Mouse (Mus musculus): ENCODE results near the gene Prex1. TPM values are rescaled to one million over a fixed set of nuclear protein-coding genes. Genes with fewer than 3 reads are reported as not detected.

Gene Prex1
- total and polyA plus RNA-seq, 3 experiments: 5.5 to 19.5 (median 18.5) TPM

- Histone ChIP-seq H3K4me2 (ENCODE audit: insufficient read depth, low read depth, poor library complexity, severe bottlenecking) (no peak overlapping the region), H3K9ac (ENCODE audit: insufficient read depth, low read depth) (no peak overlapping the region), H3K4me1 (ENCODE audit: control insufficient read depth in 1 of 2, insufficient read depth in 2 of 2) (peaks cover 7 to 41% of the 10 kb centered on the region in 2 experiments), H3K79me2 (replicated peaks; ENCODE audit: control insufficient read depth, extremely low read depth, insufficient read depth, poor library complexity, severe bottlenecking) (no peaks in the 10 kb centered on the region), H3K36me3 (replicated peaks in 1 of 2; ENCODE audit: control insufficient read depth in 1 of 2, insufficient read depth in 1 of 2, low read length in 1 of 2) (peaks cover 0 to 66% of the 10 kb centered on the region in 2 experiments), H3K27ac (ENCODE audit: insufficient read depth, low read depth) (no peak overlapping the region), H3K9me3 (replicated peaks; ENCODE audit: low read length) (peaks cover 8% of the 10 kb centered on the region), H3K27me3 (replicated peaks) (no peaks in the 10 kb centered on the region), H3K4me3 (replicated peaks in 1 of 3; ENCODE audit: low read depth in 2 of 3, low read length in 2 of 3, poor library complexity in 1 of 3) (no peak overlapping the region)
- no peak for DNase-seq (ENCODE audit: extremely low read depth)
- TF ChIP-seq ZMIZ1 (IDR thresholded peaks at IDR 0.05; ENCODE audit: low read depth, low read length) (no peak), MAZ (IDR thresholded peaks at IDR 0.05; ENCODE audit: low read depth, low read length) (no peak)
- dilution Hi-C loops (cut with MboI; ENCODE audit: extremely low pct_ligation_motif_present, extremely low pct_unique_long_range_greater_than_20kb, low sequenced_read_pairs): no loop called here
- in situ Hi-C loops (cut with MboI; ENCODE audit: low pct_ligation_motif_present, low pct_unique_long_range_greater_than_20kb, low sequenced_read_pairs): no loop called here
These were observed 19.0 kb downstream of the Prex1 start for GRCm38 (mm10) chr2:166694616-166695015.

DNA sequence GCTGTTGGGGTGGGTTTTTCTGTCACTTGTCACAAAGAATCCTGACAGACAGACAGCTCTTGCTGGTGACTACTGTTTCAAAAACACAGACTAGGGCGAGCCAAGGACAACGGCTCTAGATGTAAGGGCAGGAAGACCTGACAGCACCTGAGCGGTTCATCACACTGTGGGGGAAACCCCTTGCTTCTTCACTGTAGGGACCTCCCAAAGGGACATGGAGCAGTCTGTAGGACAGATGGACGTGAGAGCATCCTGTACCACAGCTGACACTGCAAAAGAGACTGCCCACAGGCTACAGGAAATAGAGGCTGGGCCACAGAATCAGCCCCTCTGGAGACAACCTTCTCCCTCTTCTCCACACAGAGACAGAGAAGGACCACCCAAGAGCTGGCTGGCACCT is 20.2 kb downstream of the Prex1 start:
- no peak for TF ChIP-seq ELF1 (IDR thresholded peaks at IDR 0.05; ENCODE audit: low read depth, low read length)
- no peak for TF ChIP-seq POLR2AphosphoS2 (IDR thresholded peaks at IDR 0.05; ENCODE audit: low read depth, low read length)
- 0 out of 2 replicates have a peak, but pooled peaks have one; percentile 11 for TF ChIP-seq ETS1 (conservative IDR thresholded peaks at IDR 0.05; ENCODE audit: low read depth, low read length)
- no peak for TF ChIP-seq PAX5 (IDR thresholded peaks at IDR 0.05; ENCODE audit: low read length)
- no peaks in the 10 kb centered on the region for H3K79me2 ChIP-seq (replicated peaks; ENCODE audit: control insufficient read depth, extremely low read depth, insufficient read depth, poor library complexity, severe bottlenecking)
- peaks cover 0 to 66% of the 10 kb centered on the region in 2 experiments for H3K36me3 ChIP-seq (replicated peaks in 1 of 2; ENCODE audit: control insufficient read depth in 1 of 2, insufficient read depth in 1 of 2, low read length in 1 of 2)
- peaks cover 4 to 33% of the 10 kb centered on the region in 2 experiments for H3K4me1 ChIP-seq (ENCODE audit: control insufficient read depth in 1 of 2, insufficient read depth in 2 of 2)
- no peak for DNase-seq (ENCODE audit: extremely low read depth)
- in situ Hi-C loops (cut with MboI; ENCODE audit: low pct_ligation_motif_present, low pct_unique_long_range_greater_than_20kb, low sequenced_read_pairs) (no loop called here), dilution Hi-C loops (cut with MboI; ENCODE audit: extremely low pct_ligation_motif_present, extremely low pct_unique_long_range_greater_than_20kb, low sequenced_read_pairs) (no loop called here)
- no peaks in the 10 kb centered on the region for H3K27me3 ChIP-seq (replicated peaks)
- H3K9me3 ChIP-seq (replicated peaks; ENCODE audit: low read length): peaks cover 8% of the 10 kb centered on the region
- no peak overlapping the region for H3K4me3 ChIP-seq (replicated peaks in 1 of 3; ENCODE audit: low read depth in 2 of 3, low read length in 2 of 3, poor library complexity in 1 of 3)
- H3K4me2 ChIP-seq (ENCODE audit: insufficient read depth, low read depth, poor library complexity, severe bottlenecking): no peak overlapping the region
- H3K27ac ChIP-seq (ENCODE audit: insufficient read depth, low read depth): no peak overlapping the region
- H3K9ac ChIP-seq (ENCODE audit: insufficient read depth, low read depth): no peak overlapping the region

DNA sequence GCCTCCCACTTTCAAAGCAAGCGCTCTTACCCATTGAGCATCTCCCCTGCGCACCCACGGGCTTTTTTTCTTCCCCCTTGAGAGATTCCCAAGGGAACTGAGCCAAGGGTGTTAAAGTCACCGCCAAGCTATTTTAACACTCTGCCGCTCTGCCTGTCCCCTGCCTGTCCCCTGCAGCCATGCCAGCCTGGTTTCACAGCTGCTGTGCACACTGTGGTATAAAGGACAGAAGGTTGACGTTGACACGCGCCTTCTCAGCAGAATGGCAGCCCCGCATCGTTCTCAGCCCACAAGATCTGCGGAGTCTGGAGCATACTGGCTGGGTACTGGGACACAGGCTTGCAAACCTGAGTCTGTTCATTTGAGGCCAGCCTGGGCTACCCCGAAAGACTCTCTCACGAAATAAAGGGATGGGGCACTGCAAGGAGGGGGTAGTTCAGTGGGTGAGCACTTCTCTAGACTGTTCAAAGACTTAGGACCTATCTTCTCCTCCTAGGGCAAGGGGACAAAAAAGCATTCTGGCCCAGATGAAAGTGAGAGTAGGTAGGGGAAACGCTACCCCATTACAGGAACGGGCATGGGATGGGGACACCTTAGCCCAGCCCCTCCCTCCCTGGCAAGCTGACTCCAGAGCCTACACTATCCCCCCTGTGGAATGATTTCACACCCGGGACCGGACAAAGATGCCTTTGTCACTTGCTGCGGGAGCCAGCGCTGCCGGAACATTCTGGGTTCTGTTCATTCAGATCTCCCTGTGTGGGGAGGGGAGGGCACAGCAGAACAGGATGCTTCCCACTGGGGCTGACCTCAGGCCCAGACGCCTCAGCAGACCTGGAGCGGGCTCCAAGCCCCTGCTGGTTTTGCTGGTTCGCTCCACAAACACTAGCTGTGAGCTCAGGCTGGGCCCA is 21.8 kb downstream of the Prex1 start:
- no peak for TF ChIP-seq JUND (conservative IDR thresholded peaks at IDR 0.05; ENCODE audit: low read depth, low read length)
- no peak for TF ChIP-seq HCFC1 (IDR thresholded peaks at IDR 0.05; ENCODE audit: low read depth, low read length)
- no peak for TF ChIP-seq CHD1 (IDR thresholded peaks at IDR 0.05; ENCODE audit: low read depth, low read length)
- no peak for TF ChIP-seq MAZ (IDR thresholded peaks at IDR 0.05; ENCODE audit: low read depth, low read length)
- no peak for TF ChIP-seq GABPA (IDR thresholded peaks at IDR 0.05; ENCODE audit: insufficient replicate concordance, low read depth, low read length)
- TF ChIP-seq POLR2A (IDR thresholded peaks at IDR 0.05; ENCODE audit: low read depth, low read length): no peak
- no peak for TF ChIP-seq SIN3A (IDR thresholded peaks at IDR 0.05; ENCODE audit: low read length)
- no peak for TF ChIP-seq TBP (conservative IDR thresholded peaks at IDR 0.05; ENCODE audit: low read depth, low read length)

More for the DNA sequence above, 21.8 kb downstream of the Prex1 start:
- H3K27me3 ChIP-seq (replicated peaks): no peaks in the 10 kb centered on the region
- H3K4me3 ChIP-seq (replicated peaks in 1 of 3; ENCODE audit: low read depth in 2 of 3, low read length in 2 of 3, poor library complexity in 1 of 3): no peak overlapping the region
- peaks cover 8% of the 10 kb centered on the region for H3K9me3 ChIP-seq (replicated peaks; ENCODE audit: low read length)
- peaks cover 0 to 61% of the 10 kb centered on the region in 2 experiments for H3K36me3 ChIP-seq (replicated peaks in 1 of 2; ENCODE audit: control insufficient read depth in 1 of 2, insufficient read depth in 1 of 2, low read length in 1 of 2)
- H3K4me2 ChIP-seq (ENCODE audit: insufficient read depth, low read depth, poor library complexity, severe bottlenecking): no peak overlapping the region
- H3K79me2 ChIP-seq (replicated peaks; ENCODE audit: control insufficient read depth, extremely low read depth, insufficient read depth, poor library complexity, severe bottlenecking): no peaks in the 10 kb centered on the region
- H3K9ac ChIP-seq (ENCODE audit: insufficient read depth, low read depth): no peak overlapping the region
- no peak for DNase-seq (ENCODE audit: extremely low read depth)
- in situ Hi-C loops (cut with MboI; ENCODE audit: low pct_ligation_motif_present, low pct_unique_long_range_greater_than_20kb, low sequenced_read_pairs) (no loop called here), dilution Hi-C loops (cut with MboI; ENCODE audit: extremely low pct_ligation_motif_present, extremely low pct_unique_long_range_greater_than_20kb, low sequenced_read_pairs) (no loop called here)
- peaks cover 6 to 42% of the 10 kb centered on the region in 2 experiments for H3K4me1 ChIP-seq (ENCODE audit: control insufficient read depth in 1 of 2, insufficient read depth in 2 of 2)
- H3K27ac ChIP-seq (ENCODE audit: insufficient read depth, low read depth): no peak overlapping the region
